Mouse (Mus musculus): ENCODE results near the gene Cdk6. TPM values are rescaled to one million over a fixed set of nuclear protein-coding genes. Genes with fewer than 3 reads are reported as not detected.

The Cdk6 gene
- 10 to 100 TPM in 1 of 2 experiments, 1 to 10 TPM in 1; 8.1 to 10.6 TPM for total RNA-seq (2021)
- 4.0 and 5.9 TPM in 2 replicates for polyA plus RNA-seq (2012; rRNA removed)
- long read RNA-seq, partial matches to known transcripts, result 0 of 1 reads
- long read RNA-seq, other reads (novel, unspliced or antisense), result 0 of 1 reads

DNA sequence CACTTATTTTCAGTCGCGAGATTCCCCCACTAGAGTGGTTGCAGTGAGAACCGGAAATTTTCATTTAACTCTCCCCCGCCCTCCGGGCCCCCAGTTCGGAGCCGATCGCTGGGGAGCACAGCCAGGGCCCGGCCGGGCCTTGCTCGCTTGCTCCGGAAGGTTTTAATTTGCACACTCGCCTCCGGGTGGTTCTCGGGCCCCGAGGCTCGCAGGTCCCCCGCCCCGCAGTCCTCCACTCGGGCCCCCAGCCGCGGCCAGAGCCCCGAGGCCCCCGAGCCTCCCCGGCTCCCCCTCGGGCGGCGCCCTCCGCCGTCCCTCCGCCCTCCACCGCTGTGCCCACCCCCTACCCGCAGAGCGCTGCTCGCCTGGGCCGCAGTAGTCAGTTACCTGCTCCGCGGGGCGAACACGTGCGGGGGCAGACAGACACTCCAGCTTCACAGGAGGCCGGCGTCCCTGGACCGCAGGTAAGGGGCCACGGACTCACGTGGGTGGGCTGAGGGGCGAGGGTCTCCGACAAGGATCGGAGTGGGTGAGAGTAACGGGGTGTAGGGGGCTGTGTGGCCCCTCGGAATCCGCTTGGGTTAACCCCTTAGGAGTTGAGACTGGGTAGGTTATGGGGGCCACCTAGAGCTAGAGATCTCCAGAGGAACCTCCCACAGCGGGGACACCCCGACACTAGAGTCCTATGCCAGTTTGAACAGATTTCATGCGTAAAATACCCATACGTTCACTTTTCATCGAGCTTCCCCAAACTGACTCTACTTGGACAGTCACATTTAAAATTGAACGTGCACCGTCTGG lies at the start of gene Cdk6:
TSS of gene Cdk6 (plus strand) at position 375 of the 801 bp plus-strand sequence.
- no peaks in the 10 kb centered on the region for H3K79me2 ChIP-seq (replicated peaks; ENCODE audit: control insufficient read depth, insufficient read depth, low read length)
- intact Hi-C loops (cut with DNase I), result loop anchor here (5.0 kb wide), 2 partner anchors 86 to 189 kb away; no protein-coding TSS in a partner anchor
- H3K27ac ChIP-seq, result peak within 1 kb of the TSS; percentile 80

DNA sequence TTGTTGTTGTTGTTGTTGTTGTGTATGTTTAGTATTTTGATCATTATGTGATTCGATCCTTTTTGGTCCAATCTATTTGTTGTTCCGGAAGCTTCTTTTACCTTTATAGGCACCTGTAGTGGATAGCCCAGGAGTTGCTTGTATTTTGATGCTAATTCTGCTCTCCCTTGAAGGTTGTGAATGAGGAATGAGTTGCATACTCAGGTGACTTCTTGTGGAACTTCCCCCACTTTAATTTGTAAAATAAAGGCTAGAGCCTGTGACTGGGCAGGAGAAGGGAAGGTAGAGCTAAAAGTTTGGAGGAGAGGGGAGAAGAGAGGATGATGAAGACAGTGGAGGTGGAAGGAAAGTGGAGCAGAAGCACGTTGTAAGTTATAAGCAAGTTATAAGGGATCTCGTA lies 47.6 kb upstream of the Cdk6 start:
- 92% methylated on average over 4 of the region's 4 CpGs for WGBS
- Histone ChIP-seq H3K4me3 (no peak overlapping the region), H3K79me2 (replicated peaks; ENCODE audit: control insufficient read depth, insufficient read depth, low read length) (no peaks in the 10 kb centered on the region), H3K36me3 (ENCODE audit: control insufficient read depth, insufficient read depth, low read length) (no peaks in the 10 kb centered on the region), H3K27me3 (ENCODE audit: control insufficient read depth, insufficient read depth, low read length) (no peaks in the 10 kb centered on the region), H3K4me1 (ENCODE audit: control insufficient read depth, insufficient read depth, low read length) (no peaks in the 10 kb centered on the region), H3K9ac (ENCODE audit: low read depth, low read length) (no peak overlapping the region), H3K27ac (no peak overlapping the region)
- TF ChIP-seq EP300 (IDR thresholded peaks at IDR 0.05; ENCODE audit: insufficient read depth, low read depth, low read length) (no peak), CTCF (IDR thresholded peaks at IDR 0.05) (no peak), POLR2A (IDR thresholded peaks at IDR 0.05; ENCODE audit: insufficient read depth, low read depth, low read length) (no peak)
- intact Hi-C loops (cut with DNase I), result no loop called here
- no peak for DNase-seq

More for the DNA sequence above, at the start of gene Cdk6:
- TF ChIP-seq POLR2A (IDR thresholded peaks at IDR 0.05; ENCODE audit: insufficient read depth, low read depth, low read length), result peak; percentile 8; the same call in 1 of the 2 replicates
- no peak for TF ChIP-seq CTCF (IDR thresholded peaks at IDR 0.05)
- TF ChIP-seq EP300 (IDR thresholded peaks at IDR 0.05; ENCODE audit: insufficient read depth, low read depth, low read length), result no peak
- Histone ChIP-seq H3K4me3 (peak within 1 kb of the TSS; percentile 82), H3K36me3 (ENCODE audit: control insufficient read depth, insufficient read depth, low read length) (no peaks in the 10 kb centered on the region), H3K4me1 (ENCODE audit: control insufficient read depth, insufficient read depth, low read length) (no peaks in the 10 kb centered on the region), H3K27me3 (ENCODE audit: control insufficient read depth, insufficient read depth, low read length) (no peaks in the 10 kb centered on the region), H3K9ac (ENCODE audit: low read depth, low read length) (peak within 1 kb of the TSS; percentile 65)
- under 1% methylated on average over 59 of the region's 59 CpGs for WGBS
- DNase-seq, result peak; percentile 68 to 73

GRCm38 (mm10) chr5:3300801-3301457 lies 40.4 kb upstream of the Cdk6 start:
- Histone ChIP-seq H3K9ac (ENCODE audit: low read depth, low read length) (no peak overlapping the region), H3K27ac (no peak overlapping the region), H3K27me3 (ENCODE audit: control insufficient read depth, insufficient read depth, low read length) (no peaks in the 10 kb centered on the region), H3K79me2 (replicated peaks; ENCODE audit: control insufficient read depth, insufficient read depth, low read length) (no peaks in the 10 kb centered on the region), H3K4me1 (ENCODE audit: control insufficient read depth, insufficient read depth, low read length) (no peaks in the 10 kb centered on the region), H3K36me3 (ENCODE audit: control insufficient read depth, insufficient read depth, low read length) (no peaks in the 10 kb centered on the region), H3K4me3 (no peak overlapping the region)
- WGBS, result 69% methylated on average over 12 of the region's 12 CpGs
- intact Hi-C loops (cut with DNase I), result no loop called here
- DNase-seq, result peak in 1 of 2 experiments; percentile 24
- TF ChIP-seq POLR2A (IDR thresholded peaks at IDR 0.05; ENCODE audit: insufficient read depth, low read depth, low read length), result no peak
- no peak for TF ChIP-seq EP300 (IDR thresholded peaks at IDR 0.05; ENCODE audit: insufficient read depth, low read depth, low read length)
- TF ChIP-seq CTCF (IDR thresholded peaks at IDR 0.05), result no peak

- intact Hi-C loops (cut with DNase I), result no loop called here
- DNase-seq, result no peak
- no peak overlapping the region for H3K9ac ChIP-seq (ENCODE audit: low read depth, low read length)
- H3K27ac ChIP-seq, result no peak overlapping the region
- H3K36me3 ChIP-seq (ENCODE audit: control insufficient read depth, insufficient read depth, low read length), result no peaks in the 10 kb centered on the region
- WGBS, result 67% methylated on average over 5 of the region's 5 CpGs
- H3K4me1 ChIP-seq (ENCODE audit: control insufficient read depth, insufficient read depth, low read length), result no peaks in the 10 kb centered on the region
- H3K27me3 ChIP-seq (ENCODE audit: control insufficient read depth, insufficient read depth, low read length), result no peaks in the 10 kb centered on the region
- H3K79me2 ChIP-seq (replicated peaks; ENCODE audit: control insufficient read depth, insufficient read depth, low read length), result no peaks in the 10 kb centered on the region
- TF ChIP-seq EP300 (IDR thresholded peaks at IDR 0.05; ENCODE audit: insufficient read depth, low read depth, low read length) (no peak), POLR2A (IDR thresholded peaks at IDR 0.05; ENCODE audit: insufficient read depth, low read depth, low read length) (no peak), CTCF (IDR thresholded peaks at IDR 0.05) (no peak)
- no peak overlapping the region for H3K4me3 ChIP-seq
Observed at GRCm38 (mm10) chr5:3301535-3301934, 39.8 kb upstream of the Cdk6 start.

GRCm38 (mm10) chr5:3303876-3304275 lies 37.4 kb upstream of the Cdk6 start:
- 94% methylated on average over 9 of the region's 9 CpGs for WGBS
- Histone ChIP-seq H3K27me3 (ENCODE audit: control insufficient read depth, insufficient read depth, low read length) (no peaks in the 10 kb centered on the region), H3K4me3 (no peak overlapping the region), H3K27ac (no peak overlapping the region), H3K4me1 (ENCODE audit: control insufficient read depth, insufficient read depth, low read length) (no peaks in the 10 kb centered on the region), H3K79me2 (replicated peaks; ENCODE audit: control insufficient read depth, insufficient read depth, low read length) (no peaks in the 10 kb centered on the region), H3K9ac (ENCODE audit: low read depth, low read length) (no peak overlapping the region), H3K36me3 (ENCODE audit: control insufficient read depth, insufficient read depth, low read length) (no peaks in the 10 kb centered on the region)
- TF ChIP-seq POLR2A (IDR thresholded peaks at IDR 0.05; ENCODE audit: insufficient read depth, low read depth, low read length) (no peak), EP300 (IDR thresholded peaks at IDR 0.05; ENCODE audit: insufficient read depth, low read depth, low read length) (no peak), CTCF (IDR thresholded peaks at IDR 0.05) (no peak)
- intact Hi-C loops (cut with DNase I), result no loop called here
- DNase-seq, result no peak

All from heart, adult 2 months (tissue).